Mouse (Mus musculus) heart, adult 2 months (tissue): Measurements from ENCODE around the gene Zc3h8. TPM values are rescaled to one million over a fixed set of nuclear protein-coding genes. Genes with fewer than 3 reads are reported as not detected.

ENCODE experiments used
- DNase-seq, 2 experiments: peaks; one replicate each; pipeline ENCODE4 v3.0.0; 2021
- H3K27ac ChIP-seq: fragments of 200-600 bp; 2 replicates; pipeline ENCODE4 v1.8.1; 2022
- H3K27me3 ChIP-seq: fragments of 200-500 bp; 2 replicates; pipeline ENCODE4 v1.6.1; 2012; ENCODE audit warnings: mild to moderate bottlenecking, low read length, inconsistent platforms, mixed read lengths; ENCODE audit not compliant: control insufficient read depth, insufficient read depth
- H3K36me3 ChIP-seq: fragments of 200-500 bp; 2 replicates; pipeline ENCODE4 v1.6.1; 2012; ENCODE audit warnings: low read length, inconsistent platforms; ENCODE audit not compliant: control insufficient read depth, insufficient read depth
- H3K4me1 ChIP-seq: fragments of 200-500 bp; 2 replicates; pipeline ENCODE4 v1.6.1; 2011; ENCODE audit warnings: low read length; ENCODE audit not compliant: control insufficient read depth, insufficient read depth
- H3K4me3 ChIP-seq: fragments of 200-600 bp; 2 replicates; pipeline ENCODE4 v1.8.1; 2022
- H3K79me2 ChIP-seq: fragments of 200-500 bp; replicated peaks from 2 replicates; pipeline ENCODE4 v1.6.1; 2012; ENCODE audit warnings: mild to moderate bottlenecking, inconsistent platforms, low read length, moderate library complexity, mixed read lengths; ENCODE audit not compliant: control insufficient read depth, insufficient read depth
- H3K9ac ChIP-seq: fragments of 200-500 bp; 2 replicates; pipeline ENCODE4 v1.6.1; 2012; ENCODE audit warnings: low read depth, mild to moderate bottlenecking, control low read depth, inconsistent platforms, low read length, mixed read lengths
- CTCF ChIP-seq: fragments of 200-600 bp; IDR thresholded peaks from 2 replicates; pipeline ENCODE4 v1.8.1; 2022; ENCODE audit warnings: antibody characterized with exemption, mild to moderate bottlenecking, moderate library complexity
- EP300 ChIP-seq: fragments of 200-500 bp; IDR thresholded peaks from 2 replicates; pipeline ENCODE4 v1.6.1; 2011; ENCODE audit warnings: low read depth, low read length, control low read depth; ENCODE audit not compliant: insufficient read depth
- POLR2A ChIP-seq: fragments of 200-500 bp; IDR thresholded peaks from 2 replicates; pipeline ENCODE4 v1.6.1; 2011; ENCODE audit warnings: mild to moderate bottlenecking, low read depth, low read length, control low read depth; ENCODE audit not compliant: insufficient read depth
- WGBS: fragments of 180-500 bp; shearing (Covaris S2); methylation state at CpG from one replicate; pipeline ENCODE4 v1.1.7; 2018; 5-methylcytosine and 5-hydroxymethylcytosine counted together
- intact Hi-C: fragments of 180-260 bp; cut with DNase I; formaldehyde crosslinking; loops from one replicate; pipeline ENCODE4 v1.15.1; 2025
- polyA plus RNA-seq: library from polyadenylated mRNA; depleted of rRNA; stranded (reverse); fragments of >200 nt; gene quantifications from 2 replicates; pipeline ENCODE4 v1.2.3, GENCODE M21; 2012
- total RNA-seq, 2 experiments: library from RNA; stranded (reverse); gene quantifications; 2 replicates each; pipeline ENCODE4 v1.2.3; 2021

Zc3h8 gene
- total and polyA plus RNA-seq, 3 experiments, result 1.6 to 8.3 (median 5.9) TPM

DNA sequence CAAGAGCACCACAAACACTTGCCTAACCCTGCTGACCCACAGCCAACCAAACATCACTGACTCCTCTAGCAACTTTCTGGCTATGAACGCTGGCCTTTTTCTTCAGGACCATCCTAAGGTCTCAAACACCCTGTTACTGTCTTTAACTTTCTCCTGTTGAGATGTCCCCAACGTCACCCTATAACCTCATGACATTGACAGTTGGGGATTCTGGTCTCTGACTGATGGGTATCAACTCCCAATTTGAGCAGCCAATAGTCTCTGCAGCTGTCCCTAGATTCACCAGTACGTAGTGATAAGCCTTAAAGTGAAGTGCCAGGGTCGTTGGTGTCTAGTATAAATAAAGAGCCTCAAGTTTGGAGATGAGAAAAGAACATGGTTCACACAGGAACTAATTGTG is 28.9 kb downstream of the Zc3h8 start:
- Histone ChIP-seq H3K79me2 (no peaks in the 10 kb centered on the region), H3K36me3 (no peaks in the 10 kb centered on the region), H3K4me1 (no peaks in the 10 kb centered on the region), H3K9ac (no peak overlapping the region), H3K27ac (no peak overlapping the region), H3K4me3 (no peak overlapping the region), H3K27me3 (no peaks in the 10 kb centered on the region; the same call in 1 of the 2 replicates)
- TF ChIP-seq CTCF (no peak), EP300 (no peak), POLR2A (no peak)
- no peak for DNase-seq
- 76% methylated on average over 4 of the region's 4 CpGs for WGBS
- intact Hi-C loops, result no loop called here

DNA sequence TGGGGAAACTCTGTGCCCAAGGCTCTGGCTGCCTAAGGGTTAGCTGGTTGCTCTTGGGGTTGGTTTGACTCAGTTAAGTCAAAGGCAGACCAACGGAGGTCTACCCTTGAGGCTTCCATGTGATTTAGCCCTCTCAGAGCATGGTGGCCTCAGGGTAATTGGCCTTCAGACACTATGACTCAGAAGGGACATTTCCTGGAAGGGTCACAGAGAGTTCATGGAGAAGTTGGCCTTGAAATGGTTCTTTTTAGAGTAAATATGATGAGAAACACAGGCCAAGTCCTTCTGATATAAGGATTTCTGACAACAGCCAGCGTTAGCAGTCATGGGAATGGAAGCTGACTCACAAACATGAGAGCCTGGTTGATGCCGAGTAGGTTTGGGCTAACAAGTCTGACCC is 40.2 kb downstream of the Zc3h8 start:
- no peak for DNase-seq
- no peaks in the 10 kb centered on the region for H3K27me3 ChIP-seq
- H3K4me1 ChIP-seq, result no peaks in the 10 kb centered on the region
- H3K79me2 ChIP-seq, result no peaks in the 10 kb centered on the region
- H3K27ac ChIP-seq, result no peak overlapping the region
- H3K4me3 ChIP-seq, result no peak overlapping the region
- intact Hi-C loops, result no loop called here
- no peaks in the 10 kb centered on the region for H3K36me3 ChIP-seq
- 59% methylated on average over 3 of the region's 3 CpGs for WGBS
- no peak overlapping the region for H3K9ac ChIP-seq
- no peak for TF ChIP-seq POLR2A
- TF ChIP-seq EP300, result no peak
- no peak for TF ChIP-seq CTCF

DNA sequence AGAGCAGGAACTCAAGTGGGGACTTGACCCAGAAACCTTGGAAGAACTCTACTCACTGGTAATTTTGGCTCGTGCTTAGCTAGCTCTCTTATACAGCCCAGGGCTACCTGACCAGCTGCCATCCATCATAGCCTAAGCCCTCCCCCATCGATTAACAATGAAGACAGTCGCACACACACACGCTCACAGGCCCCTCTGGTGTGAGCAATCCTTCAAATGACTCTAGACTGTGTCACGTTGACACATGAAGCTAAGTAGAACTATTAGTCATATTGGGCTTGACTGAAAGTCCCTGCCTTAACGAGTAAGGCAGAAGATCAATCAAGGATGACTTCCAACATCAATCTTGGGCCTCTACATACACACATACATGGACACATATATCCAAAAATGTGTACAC is 41.0 kb downstream of the Zc3h8 start:
- H3K9ac ChIP-seq, result no peak overlapping the region
- TF ChIP-seq CTCF (no peak), EP300 (no peak), POLR2A (no peak)
- no peak overlapping the region for H3K27ac ChIP-seq
- WGBS, result 83% methylated on average over 6 of the region's 6 CpGs
- H3K79me2 ChIP-seq, result no peaks in the 10 kb centered on the region
- H3K36me3 ChIP-seq, result no peaks in the 10 kb centered on the region
- H3K4me3 ChIP-seq, result no peak overlapping the region
- no peaks in the 10 kb centered on the region for H3K27me3 ChIP-seq
- no peak for DNase-seq
- intact Hi-C loops, result no loop called here
- H3K4me1 ChIP-seq, result no peaks in the 10 kb centered on the region

DNA sequence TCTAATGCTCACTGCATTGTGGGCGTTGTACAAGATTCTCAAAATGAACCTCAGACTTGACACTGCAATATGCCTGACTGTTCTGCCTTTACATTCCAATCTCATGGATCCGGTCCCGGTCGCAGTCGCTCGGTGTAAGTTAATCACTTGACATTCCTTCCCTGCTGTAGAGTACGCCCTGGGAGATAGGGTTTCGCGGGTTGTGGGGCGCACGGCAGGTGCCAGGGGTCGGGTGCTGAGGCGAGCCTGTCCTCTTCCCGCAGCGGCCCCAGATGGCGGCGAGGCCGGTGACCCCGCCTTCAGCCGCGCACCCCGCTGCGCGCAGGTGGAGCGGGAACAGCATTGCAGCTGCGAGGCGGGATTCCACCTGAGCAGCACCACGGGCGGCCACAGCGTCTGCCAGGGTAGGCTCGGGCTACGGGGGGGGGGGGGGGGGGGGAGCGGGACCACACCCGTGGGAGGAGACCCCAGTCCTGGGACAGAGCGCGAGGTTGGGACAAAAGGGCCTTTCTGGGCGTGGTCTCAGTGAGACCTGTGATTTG is 51.6 kb downstream of the Zc3h8 start:
- H3K4me1 ChIP-seq, result no peaks in the 10 kb centered on the region
- H3K4me3 ChIP-seq, result no peak overlapping the region
- no peaks in the 10 kb centered on the region for H3K36me3 ChIP-seq
- intact Hi-C loops, result no loop called here
- no peaks in the 10 kb centered on the region for H3K27me3 ChIP-seq
- H3K79me2 ChIP-seq, result no peaks in the 10 kb centered on the region
- H3K9ac ChIP-seq, result no peak overlapping the region
- 9% methylated on average over 36 of the region's 37 CpGs for WGBS
- no peak overlapping the region for H3K27ac ChIP-seq
- DNase-seq, result no peak
- TF ChIP-seq CTCF (no peak), POLR2A (no peak), EP300 (no peak)

DNA sequence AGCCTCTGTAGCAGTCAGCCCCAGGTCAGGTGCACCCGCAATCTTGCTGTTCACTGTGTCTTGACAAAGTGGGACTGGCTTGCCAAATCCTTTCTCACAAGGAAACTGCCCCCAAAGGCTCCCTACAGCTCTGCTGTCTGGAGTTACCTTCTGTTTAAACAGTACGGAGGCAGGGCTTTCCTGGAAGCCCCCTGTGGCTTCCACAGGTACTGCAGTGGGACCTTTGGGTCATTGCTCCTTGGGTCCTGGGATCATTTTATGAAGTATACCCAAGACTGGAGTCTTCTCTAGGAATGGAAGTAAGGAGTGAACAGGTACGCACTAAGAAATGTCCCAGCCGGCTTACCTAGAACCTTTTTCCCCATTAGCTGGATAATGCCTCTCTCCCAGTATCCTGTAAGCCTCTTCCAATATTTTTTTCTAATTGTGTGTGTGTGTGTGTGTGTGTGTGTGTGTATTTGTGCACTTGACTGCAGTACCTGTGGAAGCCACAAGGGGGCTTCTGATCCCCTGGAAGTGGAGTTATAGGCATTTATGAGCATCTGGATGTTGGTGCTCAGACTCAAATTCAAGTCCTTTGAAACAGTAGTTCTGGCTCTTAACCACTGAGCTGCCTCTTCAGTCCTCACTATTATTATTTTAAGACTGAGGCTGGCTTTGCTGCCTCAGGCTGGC is 53.1 kb downstream of the Zc3h8 start:
- Histone ChIP-seq H3K4me3 (no peak overlapping the region), H3K36me3 (no peaks in the 10 kb centered on the region), H3K79me2 (no peaks in the 10 kb centered on the region), H3K27me3 (no peaks in the 10 kb centered on the region), H3K4me1 (no peaks in the 10 kb centered on the region), H3K27ac (no peak overlapping the region), H3K9ac (no peak overlapping the region)
- 83% methylated on average over 4 of the region's 4 CpGs for WGBS
- no peak for DNase-seq
- TF ChIP-seq CTCF, result peak; percentile 22; the same call in 1 of the 2 replicates
- no peak for TF ChIP-seq POLR2A
- no peak for TF ChIP-seq EP300
- intact Hi-C loops, result no loop called here

DNA sequence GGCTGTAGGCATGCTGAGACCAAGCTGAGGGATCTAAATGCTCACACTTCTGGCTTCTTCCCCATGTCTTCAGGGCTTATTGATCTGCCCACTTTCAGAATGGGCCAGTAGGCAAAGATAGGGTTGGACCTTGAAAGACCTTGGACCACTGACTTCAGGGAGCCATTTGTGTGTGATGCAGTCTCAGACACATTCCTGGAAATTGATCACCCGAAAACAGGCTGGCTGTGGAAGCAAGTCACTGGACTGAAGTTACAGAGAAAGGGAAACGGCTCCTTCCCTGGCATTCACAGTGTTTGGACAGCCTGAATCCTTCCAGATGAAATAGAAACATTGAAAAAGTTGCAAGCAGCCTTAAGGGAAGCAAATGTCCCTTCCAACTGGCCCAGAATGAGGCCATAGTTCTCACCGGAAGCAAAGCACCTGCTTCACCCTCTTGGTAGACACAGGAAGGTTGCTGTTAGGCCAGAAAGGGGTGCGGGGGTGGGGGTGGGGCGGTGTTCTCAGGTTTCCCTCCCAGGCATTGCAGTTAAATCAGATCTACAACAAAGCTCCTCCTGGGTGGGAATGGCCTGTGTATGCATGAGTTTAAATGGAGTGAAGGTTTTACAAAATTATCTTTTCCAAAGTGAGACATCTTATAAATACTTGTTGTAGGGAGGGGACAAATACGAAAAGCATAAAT is 55.9 kb downstream of the Zc3h8 start:
- no peak overlapping the region for H3K9ac ChIP-seq
- H3K27ac ChIP-seq, result no peak overlapping the region
- H3K79me2 ChIP-seq, result no peaks in the 10 kb centered on the region
- no peaks in the 10 kb centered on the region for H3K4me1 ChIP-seq
- WGBS, result 69% methylated on average over 6 of the region's 6 CpGs
- intact Hi-C loops, result no loop called here
- no peak for DNase-seq
- no peaks in the 10 kb centered on the region for H3K27me3 ChIP-seq
- H3K4me3 ChIP-seq, result no peak overlapping the region
- no peaks in the 10 kb centered on the region for H3K36me3 ChIP-seq
- TF ChIP-seq EP300, result no peak
- TF ChIP-seq CTCF, result no peak
- no peak for TF ChIP-seq POLR2A
